Mouse (Mus musculus): ENCODE measurements at regions not wholly inside any gene's neighbourhood (a gene's known extent, or its start where the extent isn't known, plus 50 kb on each side); places are given as distances from the start of the nearest gene placed in this dataset.

- 20% methylated on average over 20 of the region's 20 CpGs for WGBS
- Histone ChIP-seq H3K4me3 (ENCODE audit: low read depth, low read length) (no peak overlapping the region), H3K36me3 (ENCODE audit: control insufficient read depth, insufficient read depth, low read length) (no peaks in the 10 kb centered on the region), H3K27me3 (ENCODE audit: control insufficient read depth, insufficient read depth, low read length) (no peaks in the 10 kb centered on the region; the same call in 1 of the 2 replicates), H3K4me2 (peak overlapping the region; percentile 28), H3K4me1 (ENCODE audit: control insufficient read depth, insufficient read depth, low read length) (peaks cover 5% of the 10 kb centered on the region; the same call in 1 of the 2 replicates), H3K27ac (ENCODE audit: low read depth, low read length) (no peak overlapping the region), H3K9ac (ENCODE audit: low read length) (peak overlapping the region; percentile 16; the same call in 1 of the 2 replicates), H3K9me3 (ENCODE audit: control insufficient read depth, low read length) (no peaks in the 10 kb centered on the region)
- ATAC-seq (ENCODE audit: low FRiP score): no peak
- DNase-seq (ENCODE audit: low spot score, missing footprints): no peak
Measured at GRCm38 (mm10) chr5:148820476-148820875, 108.6 kb downstream of the Katnal1 start.

GRCm38 (mm10) chr5:148819423-148819822, 109.7 kb downstream of the Katnal1 start:
- Histone ChIP-seq H3K27me3 (ENCODE audit: control insufficient read depth, insufficient read depth, low read length) (no peaks in the 10 kb centered on the region; the same call in 1 of the 2 replicates), H3K9ac (ENCODE audit: low read length) (no peak overlapping the region), H3K4me3 (ENCODE audit: low read depth, low read length) (no peak overlapping the region), H3K9me3 (ENCODE audit: control insufficient read depth, low read length) (no peaks in the 10 kb centered on the region), H3K27ac (ENCODE audit: low read depth, low read length) (no peak overlapping the region), H3K4me1 (ENCODE audit: control insufficient read depth, insufficient read depth, low read length) (peaks cover 5% of the 10 kb centered on the region; the same call in 1 of the 2 replicates), H3K36me3 (ENCODE audit: control insufficient read depth, insufficient read depth, low read length) (no peaks in the 10 kb centered on the region), H3K4me2 (no peak overlapping the region)
- 90% methylated on average over 6 of the region's 6 CpGs for WGBS
- ATAC-seq (ENCODE audit: low FRiP score) (no peak), DNase-seq (ENCODE audit: low spot score, missing footprints) (no peak)

DNA sequence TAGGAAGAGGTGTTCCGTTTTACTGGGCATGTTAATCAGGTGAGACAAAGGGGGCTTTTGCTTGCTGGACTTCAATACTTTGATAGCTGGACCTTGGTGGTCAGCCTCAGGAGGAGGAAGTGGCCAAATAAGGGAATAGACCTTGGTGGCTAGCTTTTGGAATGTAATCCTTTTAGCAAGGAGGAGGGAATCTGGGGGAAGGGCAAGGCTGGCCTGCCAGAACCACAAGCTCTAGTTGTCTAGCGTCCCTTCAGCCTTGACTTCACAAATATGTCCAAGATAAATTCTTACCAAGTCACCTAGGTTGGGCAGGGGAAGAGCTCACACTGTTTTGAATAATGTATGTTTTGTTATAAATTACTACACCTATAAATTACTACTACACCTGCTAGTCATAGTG, 110.4 kb downstream of the Katnal1 start:
- H3K4me1 ChIP-seq (ENCODE audit: control insufficient read depth, insufficient read depth, low read length): peaks cover 5% of the 10 kb centered on the region; the same call in 1 of the 2 replicates
- no peak for ATAC-seq (ENCODE audit: low FRiP score)
- no peaks in the 10 kb centered on the region for H3K36me3 ChIP-seq (ENCODE audit: control insufficient read depth, insufficient read depth, low read length)
- 54% methylated on average over 2 of the region's 2 CpGs for WGBS
- no peak overlapping the region for H3K27ac ChIP-seq (ENCODE audit: low read depth, low read length)
- DNase-seq (ENCODE audit: low spot score, missing footprints): no peak
- H3K4me3 ChIP-seq (ENCODE audit: low read depth, low read length): no peak overlapping the region
- H3K4me2 ChIP-seq: no peak overlapping the region
- no peaks in the 10 kb centered on the region; the same call in 1 of the 2 replicates for H3K27me3 ChIP-seq (ENCODE audit: control insufficient read depth, insufficient read depth, low read length)
- no peaks in the 10 kb centered on the region for H3K9me3 ChIP-seq (ENCODE audit: control insufficient read depth, low read length)
- H3K9ac ChIP-seq (ENCODE audit: low read length): no peak overlapping the region

- no peaks in the 10 kb centered on the region for H3K9me3 ChIP-seq (ENCODE audit: control insufficient read depth, low read length)
- no peak overlapping the region for H3K9ac ChIP-seq (ENCODE audit: low read length)
- DNase-seq (ENCODE audit: low spot score, missing footprints) (no peak), ATAC-seq (ENCODE audit: low FRiP score) (no peak)
- H3K4me1 ChIP-seq (ENCODE audit: control insufficient read depth, insufficient read depth, low read length): no peaks in the 10 kb centered on the region
- no peak overlapping the region for H3K4me2 ChIP-seq
- 85% methylated on average over 9 of the region's 9 CpGs for WGBS
- H3K36me3 ChIP-seq (ENCODE audit: control insufficient read depth, insufficient read depth, low read length): no peaks in the 10 kb centered on the region
- H3K4me3 ChIP-seq (ENCODE audit: low read depth, low read length): no peak overlapping the region
- no peak overlapping the region for H3K27ac ChIP-seq (ENCODE audit: low read depth, low read length)
- H3K27me3 ChIP-seq (ENCODE audit: control insufficient read depth, insufficient read depth, low read length): no peaks in the 10 kb centered on the region; the same call in 1 of the 2 replicates
Measured at GRCm38 (mm10) chr5:148812840-148813239, 116.3 kb downstream of the Katnal1 start.

DNA sequence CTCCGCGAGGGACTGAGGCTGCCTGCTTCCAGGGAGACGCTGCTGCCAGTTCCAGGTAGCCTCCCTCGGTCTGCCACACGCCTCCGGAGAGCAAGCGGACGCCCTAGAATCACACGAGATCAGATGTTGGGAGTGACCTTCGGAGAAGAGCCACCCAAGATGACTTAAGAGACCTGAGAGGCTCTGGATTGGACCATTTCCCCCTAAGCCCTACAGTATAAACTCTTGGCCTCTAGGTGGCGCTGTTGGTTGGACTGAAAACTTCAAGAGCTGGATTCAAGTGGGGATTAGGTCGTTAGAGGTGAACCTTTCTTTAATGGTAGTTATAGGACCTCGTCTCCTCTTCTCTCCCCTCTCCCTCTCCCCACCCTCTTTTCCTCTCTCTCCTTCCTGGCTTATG, 117.1 kb downstream of the Katnal1 start:
- H3K36me3 ChIP-seq (ENCODE audit: control insufficient read depth, insufficient read depth, low read length): no peaks in the 10 kb centered on the region

DNA sequence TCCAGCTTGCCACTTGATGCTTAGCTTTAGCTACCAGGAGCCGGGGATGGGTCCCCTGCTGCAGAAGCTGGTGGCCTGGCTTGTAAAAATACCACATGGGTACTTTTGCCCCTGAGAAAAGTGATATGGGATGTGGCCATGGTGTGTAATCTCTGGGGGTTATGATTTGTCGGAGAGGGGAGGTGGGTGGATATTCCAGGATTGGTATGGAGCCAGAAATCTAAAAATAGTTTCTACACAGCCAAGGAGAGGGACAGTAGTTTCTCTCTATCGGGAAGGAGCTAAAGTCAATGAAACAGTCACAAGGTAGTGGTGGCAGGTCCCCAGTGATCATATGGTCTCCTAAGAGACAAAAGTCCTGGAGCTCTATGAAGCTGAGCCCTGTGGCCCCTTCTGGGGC, 119.6 kb downstream of the Katnal1 start:
- no peak for ATAC-seq (ENCODE audit: low FRiP score)

More for the DNA sequence above, 117.1 kb downstream of the Katnal1 start:
- Histone ChIP-seq H3K9me3 (ENCODE audit: control insufficient read depth, low read length) (peaks cover 2% of the 10 kb centered on the region; the same call in 1 of the 2 replicates), H3K4me3 (ENCODE audit: low read depth, low read length) (no peak overlapping the region), H3K9ac (ENCODE audit: low read length) (no peak overlapping the region), H3K27ac (ENCODE audit: low read depth, low read length) (no peak overlapping the region), H3K27me3 (ENCODE audit: control insufficient read depth, insufficient read depth, low read length) (no peaks in the 10 kb centered on the region; the same call in 1 of the 2 replicates), H3K4me2 (no peak overlapping the region), H3K4me1 (ENCODE audit: control insufficient read depth, insufficient read depth, low read length) (no peaks in the 10 kb centered on the region)
- 19% methylated on average over 13 of the region's 13 CpGs for WGBS
- ATAC-seq (ENCODE audit: low FRiP score): peak; percentile 60; the same call in 1 of the 2 replicates
- DNase-seq (ENCODE audit: low spot score, missing footprints): peak; percentile 97

GRCm38 (mm10) chr5:148809055-148809454, 120.1 kb downstream of the Katnal1 start:
- Histone ChIP-seq H3K9ac (ENCODE audit: low read length) (no peak overlapping the region), H3K27ac (ENCODE audit: low read depth, low read length) (no peak overlapping the region), H3K4me2 (no peak overlapping the region), H3K4me1 (ENCODE audit: control insufficient read depth, insufficient read depth, low read length) (no peaks in the 10 kb centered on the region), H3K9me3 (ENCODE audit: control insufficient read depth, low read length) (peaks cover 2% of the 10 kb centered on the region; the same call in 1 of the 2 replicates), H3K4me3 (ENCODE audit: low read depth, low read length) (no peak overlapping the region), H3K27me3 (ENCODE audit: control insufficient read depth, insufficient read depth, low read length) (no peaks in the 10 kb centered on the region; the same call in 1 of the 2 replicates), H3K36me3 (ENCODE audit: control insufficient read depth, insufficient read depth, low read length) (no peaks in the 10 kb centered on the region)
- ATAC-seq (ENCODE audit: low FRiP score) (0 out of 2 replicates have a peak, but pooled peaks have one; percentile 20), DNase-seq (ENCODE audit: low spot score, missing footprints) (no peak)
- WGBS: 26% methylated on average over 10 of the region's 10 CpGs

More for the DNA sequence above, 119.6 kb downstream of the Katnal1 start:
- Histone ChIP-seq H3K36me3 (ENCODE audit: control insufficient read depth, insufficient read depth, low read length) (no peaks in the 10 kb centered on the region), H3K9ac (ENCODE audit: low read length) (no peak overlapping the region), H3K4me1 (ENCODE audit: control insufficient read depth, insufficient read depth, low read length) (no peaks in the 10 kb centered on the region), H3K9me3 (ENCODE audit: control insufficient read depth, low read length) (peaks cover 2% of the 10 kb centered on the region; the same call in 1 of the 2 replicates), H3K4me3 (ENCODE audit: low read depth, low read length) (no peak overlapping the region), H3K4me2 (no peak overlapping the region), H3K27me3 (ENCODE audit: control insufficient read depth, insufficient read depth, low read length) (no peaks in the 10 kb centered on the region; the same call in 1 of the 2 replicates), H3K27ac (ENCODE audit: low read depth, low read length) (no peak overlapping the region)
- 80% methylated on average over 3 of the region's 3 CpGs for WGBS
- no peak for DNase-seq (ENCODE audit: low spot score, missing footprints)

- peak; percentile 95 for DNase-seq (ENCODE audit: low spot score, missing footprints)
- peak; percentile 43; the same call in 1 of the 2 replicates for ATAC-seq (ENCODE audit: low FRiP score)
- no peaks in the 10 kb centered on the region for H3K4me1 ChIP-seq (ENCODE audit: control insufficient read depth, insufficient read depth, low read length)
- H3K27me3 ChIP-seq (ENCODE audit: control insufficient read depth, insufficient read depth, low read length): no peaks in the 10 kb centered on the region; the same call in 1 of the 2 replicates
- WGBS: 7% methylated on average over 4 of the region's 4 CpGs
- H3K4me2 ChIP-seq: no peak overlapping the region
- no peak overlapping the region for H3K9ac ChIP-seq (ENCODE audit: low read length)
- H3K4me3 ChIP-seq (ENCODE audit: low read depth, low read length): no peak overlapping the region
- H3K9me3 ChIP-seq (ENCODE audit: control insufficient read depth, low read length): peaks cover 2% of the 10 kb centered on the region; the same call in 1 of the 2 replicates
- no peaks in the 10 kb centered on the region for H3K36me3 ChIP-seq (ENCODE audit: control insufficient read depth, insufficient read depth, low read length)
- no peak overlapping the region for H3K27ac ChIP-seq (ENCODE audit: low read depth, low read length)
Measured at GRCm38 (mm10) chr5:148808426-148808825, 120.7 kb downstream of the Katnal1 start.

GRCm38 (mm10) chr5:148807612-148808011, 121.5 kb downstream of the Katnal1 start:
- no peak for DNase-seq (ENCODE audit: low spot score, missing footprints)
- WGBS: 96% methylated on average over 4 of the region's 4 CpGs
- peaks cover under 1% of the 10 kb centered on the region; the same call in 1 of the 2 replicates for H3K27me3 ChIP-seq (ENCODE audit: control insufficient read depth, insufficient read depth, low read length)
- H3K9ac ChIP-seq (ENCODE audit: low read length): no peak overlapping the region
- no peak overlapping the region for H3K4me3 ChIP-seq (ENCODE audit: low read depth, low read length)
- no peak overlapping the region for H3K27ac ChIP-seq (ENCODE audit: low read depth, low read length)
- no peak for ATAC-seq (ENCODE audit: low FRiP score)
- H3K36me3 ChIP-seq (ENCODE audit: control insufficient read depth, insufficient read depth, low read length): no peaks in the 10 kb centered on the region
- peaks cover 2% of the 10 kb centered on the region; the same call in 1 of the 2 replicates for H3K9me3 ChIP-seq (ENCODE audit: control insufficient read depth, low read length)
- no peaks in the 10 kb centered on the region for H3K4me1 ChIP-seq (ENCODE audit: control insufficient read depth, insufficient read depth, low read length)
- H3K4me2 ChIP-seq: no peak overlapping the region
